Mouse (Mus musculus): ENCODE results near the gene Inpp5a.

DNA sequence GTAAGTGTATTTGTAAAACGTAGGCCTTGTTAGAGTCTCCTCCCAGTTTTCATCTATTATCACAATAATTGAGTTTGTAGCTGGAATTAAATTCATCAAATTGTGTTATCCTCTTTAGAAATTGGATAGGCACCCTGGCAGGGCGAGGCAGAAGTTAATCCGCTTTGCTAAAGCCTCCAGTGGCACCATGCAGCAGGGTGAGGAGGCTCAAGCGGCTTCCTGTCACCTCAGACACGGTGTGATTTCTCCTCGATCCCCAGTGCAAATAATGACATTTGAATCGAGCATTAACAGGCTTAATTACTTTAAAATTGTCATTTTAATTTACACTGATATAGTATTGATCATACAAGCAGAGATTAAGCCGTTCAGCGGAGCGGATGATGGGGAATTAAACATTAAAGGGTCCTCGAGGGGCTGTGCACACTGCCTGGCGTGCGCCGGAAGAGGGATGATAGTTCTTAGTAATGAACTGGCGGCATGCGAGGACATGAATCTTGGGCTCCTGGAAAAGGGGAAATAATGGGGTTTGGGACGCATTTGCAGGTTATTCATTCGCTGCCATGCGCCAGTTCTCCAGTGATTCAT lies 109.2 kb downstream of the Inpp5a start:
- TF ChIP-seq CTCF (IDR thresholded peaks at IDR 0.05; ENCODE audit: low read depth) (no peak), EP300 (optimal IDR thresholded peaks at IDR 0.05) (no peak)
